Mouse (Mus musculus) olfactory bulb, adult 2 months (tissue): ENCODE results near the gene Mapk12.

Source experiments
- CTCF ChIP-seq: fragments of 200-500 bp; IDR thresholded peaks from 2 replicates; pipeline ENCODE4 v1.5.1; 2012; ENCODE audit warnings: low read depth, mild to moderate bottlenecking, low read length, moderate library complexity; ENCODE audit not compliant: insufficient read depth
- POLR2A ChIP-seq: fragments of 200-500 bp; IDR thresholded peaks from 2 replicates; pipeline ENCODE4 v1.6.1; 2012; ENCODE audit warnings: mild to moderate bottlenecking, low read depth, low read length, moderate library complexity; ENCODE audit not compliant: insufficient read depth

GRCm38 (mm10) chr15:89131316-89131715 lies 9.2 kb downstream of the Mapk12 start:
- TF ChIP-seq CTCF = no peak
- no peak for TF ChIP-seq POLR2A
